Mouse (Mus musculus) cerebellum, adult 2 months (tissue): ENCODE data around the gene Shisal2b.

ENCODE experiments used
- CTCF ChIP-seq: fragments of 200-500 bp; IDR thresholded peaks from 2 replicates; pipeline ENCODE4 v1.5.1; 2011; ENCODE audit warnings: low read depth, mild to moderate bottlenecking, control low read depth, low read length, moderate library complexity, borderline replicate concordance; ENCODE audit not compliant: insufficient read depth
- POLR2A ChIP-seq: fragments of 200-500 bp; IDR thresholded peaks from 2 replicates; pipeline ENCODE4 v1.6.1; 2011; ENCODE audit warnings: low read length, control low read depth, borderline replicate concordance; ENCODE audit not compliant: insufficient read depth

- no peak for TF ChIP-seq POLR2A
- no peak for TF ChIP-seq CTCF
These were observed 20.2 kb downstream of the Shisal2b start for GRCm38 (mm10) chr13:104843295-104844089.
